Comparison of ENCODE assay signal across 8 mouse cellular contexts in genomic region chr3:32708368-32709231, GRCm38 (mm10). TPM values are rescaled to one million over a fixed set of nuclear protein-coding genes. Genes with fewer than 3 reads are reported as not detected.
DNase-seq lines count a peak whose midpoint lies in the region; ATAC-seq and TF ChIP-seq lines count a peak whose summit lies in the region.

No protein-coding gene starts in this region.

- CTCF ChIA-PET in Patski (lab: Charles Lee): interaction anchor here (1.0 to 3.2 kb wide), 3 partner anchors 10 to 19 kb away, joined by 4 to 23 read pairs (median 8); no protein-coding TSS in a partner anchor

- ATAC-seq in Patski: peak; percentile 100
- peak; percentile 100 for ATAC-seq in hindbrain, embryonic 13.5 days (ENCODE audit: low FRiP score)

- peak overlapping the region; percentile 95 for H3K9ac ChIP-seq in hindbrain, embryonic 13.5 days

- POLR2A ChIA-PET in Patski (lab: Charles Lee): interaction anchor here (1.2 kb wide), 1 partner anchor 29 kb away, joined by 4 read pairs; the partner anchor contains the start of genes Mrpl47 and Ndufb5

- H3K9me3 ChIP-seq in hindbrain, embryonic 13.5 days: no peaks in the 10 kb centered on the region

- peak; percentile 100 for DNase-seq in Patski (ENCODE audit: low read depth, low spot score)
- DNase-seq in cerebellum, postnatal 14 days: peak; percentile 99 to 100
- DNase-seq in frontal cortex, postnatal 14 days (ENCODE audit: low spot score in 2 of 2): peak; percentile 95 to 98
- DNase-seq in layer of hippocampus, postnatal 25 days (ENCODE audit: extremely low spot score in 1 of 2, low spot score in 1 of 2): peak; percentile 85 to 90
- DNase-seq in lung, postnatal 25 days (ENCODE audit: low spot score): peak; percentile 97
- peak; percentile 98 for DNase-seq in retina, embryonic 14.5 days (ENCODE audit: low spot score)
- peak; percentile 99 for DNase-seq in thymus, postnatal 4 days

- H3K27ac ChIP-seq in hindbrain, embryonic 13.5 days: peak overlapping the region; percentile 95

- under 1% methylated on average over 90 of the region's 90 CpGs for WGBS in hindbrain, embryonic 13.5 days

- peaks cover 20% of the 10 kb centered on the region for H3K36me3 ChIP-seq in hindbrain, embryonic 13.5 days

- peak overlapping the region; percentile 97 for H3K4me3 ChIP-seq in hindbrain, embryonic 13.5 days

- peak overlapping the region; percentile 77 for H3K4me2 ChIP-seq in hindbrain, embryonic 13.5 days

- in situ Hi-C loops in Patski (cut with MboI; ENCODE audit: low pct_unique_long_range_greater_than_20kb): no loop called here

- TF ChIP-seq CTCF in Patski (IDR thresholded peaks at IDR 0.05): no peak

- peaks cover 16% of the 10 kb centered on the region for H3K4me1 ChIP-seq in hindbrain, embryonic 13.5 days (replicated peaks)

- H3K27me3 ChIP-seq in Patski: no peaks in the 10 kb centered on the region
- no peaks in the 10 kb centered on the region for H3K27me3 ChIP-seq in hindbrain, embryonic 13.5 days

RNA-seq across cellular contexts. Expression of gene Actl6a, which starts 2.5 kb away (rescaled TPM):
- polyA plus RNA-seq in Patski (2021): 105 TPM
- 104 and 105 TPM in 2 replicates for polyA plus RNA-seq in hindbrain, embryonic 13.5 days (2015; fragmentation: Nextera tagmentation; extraction: Ambion mirVana)
- total RNA-seq in layer of hippocampus, postnatal 25 days (2021): 10 to 100 TPM; 16.1 to 21.6 TPM

RNA-seq across cellular contexts. Expression of gene Ndufb5, which starts 28.2 kb away (rescaled TPM):
- polyA plus RNA-seq in Patski (2021): 385 TPM
- polyA plus RNA-seq in hindbrain, embryonic 13.5 days (2015; fragmentation: Nextera tagmentation; extraction: Ambion mirVana): 323 and 339 TPM in 2 replicates
- 100 to 1,000 TPM; 200 to 202 TPM for total RNA-seq in layer of hippocampus, postnatal 25 days (2021)

RNA-seq across cellular contexts. Expression of gene Mrpl47, which starts 28.8 kb away (rescaled TPM):
- 43.5 TPM for polyA plus RNA-seq in Patski (2021)
- 35.6 and 36.5 TPM in 2 replicates for polyA plus RNA-seq in hindbrain, embryonic 13.5 days (2015; fragmentation: Nextera tagmentation; extraction: Ambion mirVana)
- 10 to 100 TPM; 21.1 to 22.5 TPM for total RNA-seq in layer of hippocampus, postnatal 25 days (2021)

Comparison
In these comparisons a context has a peak if more than half of its experiments do, and no peak if none do; other contexts are left out.
1. Peak in every context shown above with its lines: DNase-seq, ATAC-seq, H3K4me3 ChIP-seq and H3K27ac ChIP-seq.